Mouse (Mus musculus): ENCODE measurements around the gene Gm4737. TPM values are rescaled to one million over a fixed set of nuclear protein-coding genes. Genes with fewer than 3 reads are reported as not detected.

Gene Gm4737
- 2.8 and 4.2 TPM in 2 replicates for polyA plus RNA-seq (2012; rRNA removed)

GRCm38 (mm10) chr16:46154832-46155231 lies at the start of gene Gm4737:
Gene Gm4737 (minus strand): TSS chr16:46155077.

DNA sequence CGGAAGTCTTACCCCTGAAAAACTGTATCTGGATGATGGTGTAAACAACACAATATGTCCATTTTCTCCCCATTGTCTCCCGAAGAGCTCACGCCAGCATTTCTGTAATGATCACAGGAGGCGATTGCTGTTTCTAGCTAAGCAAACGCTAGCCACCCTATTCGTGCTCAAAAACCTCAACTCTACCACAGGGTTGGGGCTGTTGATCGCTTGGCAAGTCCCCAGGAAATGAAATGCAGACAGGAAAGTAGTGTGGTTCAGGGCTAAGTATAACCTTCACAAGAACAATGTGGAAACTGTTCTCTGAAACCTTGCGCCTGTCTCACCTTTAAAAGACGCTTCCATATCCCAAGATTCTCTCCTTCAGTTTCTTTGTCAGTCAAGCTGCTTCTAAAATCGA lies 34.9 kb downstream of the Gm4737 start, which contains the start of gene Cd96:
TSS of gene Cd96 (minus strand) at position 232 of the 400 bp plus-strand sequence.

Other genes with a start within 250 kb of the Gm4737 start
- gene Phldb2, start 201.5 kb downstream of the Gm4737 start, polyA plus RNA-seq (2012; rRNA removed), result 5.2 and 6.0 TPM in 2 replicates
- gene Plcxd2, start 144.9 kb downstream of the Gm4737 start, polyA plus RNA-seq (2012; rRNA removed), result 18.5 and 19.1 TPM in 2 replicates
- gene Cd96, start 34.8 kb downstream of the Gm4737 start, polyA plus RNA-seq (2012; rRNA removed), result 0.04 and 0.10 TPM in 2 replicates

Measured in central nervous system, embryonic 18 days (tissue).